Mouse (Mus musculus): ENCODE results near the gene Gstm7.
"Not testable (repeated sequence)": the region's sequence is repeated elsewhere in the genome, so short reads cannot be mapped to it uniquely, and the experiment has no call there.

The Gstm7 gene

GRCm38 (mm10) chr3:107935888-107936287 is 4.3 kb upstream of the Gstm7 start:
- DNase-seq (ENCODE audit: low spot score in 2 of 2) = no peak

- DNase-seq (ENCODE audit: low spot score in 2 of 2) = no peak
Measured at GRCm38 (mm10) chr3:107935268-107935667, 3.7 kb upstream of the Gstm7 start.

GRCm38 (mm10) chr3:107932128-107932527 is 511 bp upstream of the Gstm7 start:
- DNase-seq (ENCODE audit: low spot score in 2 of 2) = no peak

GRCm38 (mm10) chr3:107931134-107931533 is 483 bp downstream of the Gstm7 start:
- no peak for DNase-seq (ENCODE audit: low spot score in 2 of 2)

GRCm38 (mm10) chr3:107929731-107930130 is 1.9 kb downstream of the Gstm7 start:
- DNase-seq (ENCODE audit: low spot score in 2 of 2) = no peak

GRCm38 (mm10) chr3:107929243-107929642 is 2.4 kb downstream of the Gstm7 start:
- DNase-seq (ENCODE audit: low spot score in 2 of 2) = no peak

GRCm38 (mm10) chr3:107928691-107929090 is 2.9 kb downstream of the Gstm7 start:
- DNase-seq (ENCODE audit: low spot score in 2 of 2) = no peak

GRCm38 (mm10) chr3:107927841-107928240 is 3.8 kb downstream of the Gstm7 start:
- no peak for DNase-seq (ENCODE audit: low spot score in 2 of 2)

- DNase-seq (ENCODE audit: low spot score in 2 of 2) = no peak
Measured at GRCm38 (mm10) chr3:107925335-107925734, 6.3 kb downstream of the Gstm7 start.

GRCm38 (mm10) chr3:107920348-107920747 is 11.3 kb downstream of the Gstm7 start:
- DNase-seq (ENCODE audit: low spot score in 2 of 2) = no peak

GRCm38 (mm10) chr3:107917783-107918408 is 13.7 kb downstream of the Gstm7 start:
- DNase-seq (ENCODE audit: low spot score in 2 of 2) = peak; percentile 53 to 81

- DNase-seq (ENCODE audit: low spot score in 2 of 2) = no peak
Measured at GRCm38 (mm10) chr3:107917097-107917496, 14.5 kb downstream of the Gstm7 start.

GRCm38 (mm10) chr3:107916674-107917073 is 14.9 kb downstream of the Gstm7 start:
- DNase-seq (ENCODE audit: low spot score in 2 of 2) = no peak

- no peak for DNase-seq (ENCODE audit: low spot score in 2 of 2)
Measured at GRCm38 (mm10) chr3:107905942-107906341, 25.7 kb downstream of the Gstm7 start.

- no peak for DNase-seq (ENCODE audit: low spot score in 2 of 2)
Measured at GRCm38 (mm10) chr3:107900955-107901673, 30.5 kb downstream of the Gstm7 start.

GRCm38 (mm10) chr3:107898691-107899090 is 32.9 kb downstream of the Gstm7 start:
- no peak for DNase-seq (ENCODE audit: low spot score in 2 of 2)

GRCm38 (mm10) chr3:107895720-107896569 is 35.7 kb downstream of the Gstm7 start, which contains the start of gene Gstm5:
Gene Gstm5, plus strand, starts transcription at chr3:107895821.
- peak; percentile 89 to 91 for DNase-seq (ENCODE audit: low spot score in 2 of 2)

GRCm38 (mm10) chr3:107895194-107895719 is 36.4 kb downstream of the Gstm7 start:
- DNase-seq (ENCODE audit: low spot score in 2 of 2) = no peak

- not testable (repeated sequence) for DNase-seq (ENCODE audit: low spot score in 2 of 2)
Measured at GRCm38 (mm10) chr3:107889236-107889635, 42.4 kb downstream of the Gstm7 start.

GRCm38 (mm10) chr3:107887674-107888495 is 43.7 kb downstream of the Gstm7 start:
- peak; percentile 38 to 77 for DNase-seq (ENCODE audit: low spot score in 2 of 2)
